Mouse (Mus musculus) forebrain, embryonic 16.5 days (tissue): ENCODE results near the gene Gm45208. TPM values are rescaled to one million over a fixed set of nuclear protein-coding genes. Genes with fewer than 3 reads are reported as not detected.

Source experiments
- ATAC-seq: fragments of 200-750 bp; cut with Nextera tagmentation; 2 replicates; pipeline ENCODE4 v1.8.0; 2017; ENCODE audit warnings: mild to moderate bottlenecking, moderate library complexity
- H3K27ac ChIP-seq: fragments of 300-500 bp; sonication (generic); 2 replicates; pipeline ENCODE4 v1.5.1; 2014; ENCODE audit warnings: low read length, control low read depth
- H3K27me3 ChIP-seq: fragments of 300-500 bp; sonication (generic); replicated peaks from 2 replicates; pipeline ENCODE4 v1.6.1; 2014; ENCODE audit warnings: low read length; ENCODE audit not compliant: control insufficient read depth, insufficient read depth
- H3K36me3 ChIP-seq: fragments of 300-500 bp; sonication (generic); 2 replicates; pipeline ENCODE4 v1.6.1; 2014; ENCODE audit not compliant: control insufficient read depth, insufficient read depth
- H3K4me1 ChIP-seq: fragments of 300-500 bp; sonication (generic); replicated peaks from 2 replicates; pipeline ENCODE4 v1.6.1; 2014; ENCODE audit warnings: low read length; ENCODE audit not compliant: control insufficient read depth, insufficient read depth
- H3K4me2 ChIP-seq: fragments of 300-500 bp; sonication (generic); 2 replicates; pipeline ENCODE4 v1.6.1; 2014; ENCODE audit warnings: mild to moderate bottlenecking, low read length, control low read depth
- H3K4me3 ChIP-seq: fragments of 300-500 bp; sonication (generic); replicated peaks from 2 replicates; pipeline ENCODE4 v1.5.1; 2014; ENCODE audit warnings: mild to moderate bottlenecking, low read length, control low read depth
- H3K9ac ChIP-seq: fragments of 300-500 bp; sonication (generic); replicated peaks from 2 replicates; pipeline ENCODE4 v1.6.1; 2014; ENCODE audit warnings: low read depth, low read length, control low read depth
- H3K9me3 ChIP-seq: fragments of 300-500 bp; sonication (generic); 2 replicates; pipeline ENCODE4 v1.6.1; 2016; ENCODE audit warnings: low read length; ENCODE audit not compliant: control insufficient read depth
- WGBS: fragments of 180-500 bp; shearing (Covaris S2); extraction: QIAGEN DNeasy Blood & Tissue Kit; methylation state at CpG from one replicate; pipeline ENCODE4 v1.1.7; 2014; 5-methylcytosine and 5-hydroxymethylcytosine counted together
- polyA plus RNA-seq: library from polyadenylated mRNA; unstranded; fragments of >200 nt; fragmentation: Nextera tagmentation; extraction: Ambion mirVana; gene quantifications from 2 replicates; pipeline ENCODE4 v1.2.1, GENCODE M21; 2015

The Gm45208 gene
- polyA plus RNA-seq, 1 experiment from 2014 or later: 0.71 TPM

- peak overlapping the region; percentile 63 for H3K4me3 ChIP-seq
- WGBS: 18% methylated on average over 11 of the region's 11 CpGs
- H3K4me2 ChIP-seq: peak overlapping the region; percentile 77
- peak overlapping the region; percentile 66 for H3K9ac ChIP-seq
- peaks cover 6% of the 10 kb centered on the region for H3K4me1 ChIP-seq
- no peaks in the 10 kb centered on the region for H3K36me3 ChIP-seq
- ATAC-seq: peak; percentile 47; the same call in 1 of the 2 replicates
- no peaks in the 10 kb centered on the region for H3K27me3 ChIP-seq
- peak overlapping the region; percentile 94 for H3K27ac ChIP-seq
- H3K9me3 ChIP-seq: no peaks in the 10 kb centered on the region
Observed at GRCm38 (mm10) chrX:7722282-7722611, 202 bp downstream of the Gm45208 start.

- H3K4me3 ChIP-seq: peak overlapping the region; percentile 63
- peaks cover 6% of the 10 kb centered on the region for H3K4me1 ChIP-seq
- no peaks in the 10 kb centered on the region for H3K9me3 ChIP-seq
- WGBS: 27% methylated on average over 4 of the region's 4 CpGs
- H3K27me3 ChIP-seq: no peaks in the 10 kb centered on the region
- H3K9ac ChIP-seq: peak overlapping the region; percentile 66; the same call in 1 of the 2 replicates
- peak overlapping the region; percentile 77 for H3K4me2 ChIP-seq
- H3K27ac ChIP-seq: no peak overlapping the region
- ATAC-seq: no peak
- H3K36me3 ChIP-seq: no peaks in the 10 kb centered on the region
Observed at GRCm38 (mm10) chrX:7722691-7723090, 646 bp downstream of the Gm45208 start.

GRCm38 (mm10) chrX:7724135-7724534, 2.1 kb downstream of the Gm45208 start:
- Histone ChIP-seq H3K4me3 (no peak overlapping the region), H3K4me2 (no peak overlapping the region), H3K9me3 (no peaks in the 10 kb centered on the region), H3K4me1 (peaks cover 14% of the 10 kb centered on the region), H3K27me3 (no peaks in the 10 kb centered on the region), H3K36me3 (no peaks in the 10 kb centered on the region), H3K9ac (no peak overlapping the region), H3K27ac (no peak overlapping the region)
- WGBS: 84% methylated on average over 7 of the region's 7 CpGs
- no peak for ATAC-seq

- H3K36me3 ChIP-seq: no peaks in the 10 kb centered on the region
- no peak for ATAC-seq
- H3K9ac ChIP-seq: no peak overlapping the region
- no peaks in the 10 kb centered on the region for H3K9me3 ChIP-seq
- no peaks in the 10 kb centered on the region for H3K27me3 ChIP-seq
- H3K4me1 ChIP-seq: peaks cover 16% of the 10 kb centered on the region
- H3K4me3 ChIP-seq: no peak overlapping the region
- no peak overlapping the region for H3K4me2 ChIP-seq
- no peak overlapping the region for H3K27ac ChIP-seq
- WGBS: 88% methylated on average over 12 of the region's 12 CpGs
Observed at GRCm38 (mm10) chrX:7725841-7726240, 3.8 kb downstream of the Gm45208 start.

GRCm38 (mm10) chrX:7727176-7727575, 5.1 kb downstream of the Gm45208 start:
- Histone ChIP-seq H3K4me2 (no peak overlapping the region), H3K9me3 (no peaks in the 10 kb centered on the region), H3K27me3 (no peaks in the 10 kb centered on the region), H3K9ac (no peak overlapping the region), H3K27ac (no peak overlapping the region), H3K4me3 (no peak overlapping the region), H3K36me3 (no peaks in the 10 kb centered on the region), H3K4me1 (peaks cover 16% of the 10 kb centered on the region)
- WGBS: 94% methylated on average over 13 of the region's 13 CpGs
- no peak for ATAC-seq

DNA sequence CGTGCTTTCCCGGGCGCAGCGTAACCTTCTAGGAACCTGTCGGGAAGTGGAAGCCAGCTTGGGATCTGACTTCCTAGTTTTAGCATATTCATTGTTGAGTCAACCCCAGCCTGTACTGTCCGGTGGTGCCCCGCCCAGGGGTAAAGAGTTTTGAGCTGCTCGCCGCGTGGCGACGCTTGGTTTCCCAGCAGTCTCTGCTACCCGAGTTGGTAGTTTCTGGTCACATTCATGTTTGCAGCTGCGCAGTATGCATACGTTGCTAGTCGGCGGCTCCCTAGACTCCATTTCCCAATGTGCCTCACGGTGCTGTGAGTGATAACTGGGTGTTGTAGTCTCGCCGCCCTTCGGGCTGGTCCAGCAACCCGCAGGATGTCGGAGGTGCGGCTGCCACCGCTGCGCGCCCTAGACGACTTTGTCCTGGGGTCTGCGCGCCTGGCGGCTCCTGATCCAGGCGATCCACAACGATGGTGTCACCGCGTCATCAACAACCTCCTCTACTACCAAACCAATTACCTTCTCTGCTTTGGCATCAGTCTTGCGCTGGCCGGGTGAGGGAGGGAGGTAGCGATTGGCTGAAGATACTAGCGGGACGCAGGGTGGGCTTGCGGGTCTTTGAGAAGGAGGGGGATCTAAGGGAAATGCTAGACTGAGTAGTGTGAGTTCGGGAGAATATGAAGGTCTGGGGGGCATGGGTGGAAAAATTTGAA, 6.3 kb downstream of the Gm45208 start, which contains the start of gene Praf2:
Gene Praf2, plus strand, starts transcription at position 225 of the 707 bp plus-strand sequence.
- no peaks in the 10 kb centered on the region for H3K9me3 ChIP-seq
- H3K4me1 ChIP-seq: peaks cover 10% of the 10 kb centered on the region
- H3K9ac ChIP-seq: peak within 1 kb of the TSS; percentile 55
- ATAC-seq: peak; percentile 96
- H3K4me3 ChIP-seq: peak within 1 kb of the TSS; percentile 53
- H3K4me2 ChIP-seq: peak within 1 kb of the TSS; percentile 69
- WGBS: 19% methylated on average over 42 of the region's 42 CpGs
- peak within 1 kb of the TSS; percentile 27; the same call in 1 of the 2 replicates for H3K27ac ChIP-seq
- no peaks in the 10 kb centered on the region for H3K27me3 ChIP-seq
- no peaks in the 10 kb centered on the region for H3K36me3 ChIP-seq

- 37% methylated on average over 4 of the region's 4 CpGs for WGBS
- Histone ChIP-seq H3K9ac (peak overlapping the region; percentile 55), H3K27ac (no peak overlapping the region), H3K4me1 (peaks cover 10% of the 10 kb centered on the region), H3K9me3 (no peaks in the 10 kb centered on the region), H3K4me2 (peak overlapping the region; percentile 69), H3K4me3 (peak overlapping the region; percentile 53), H3K36me3 (no peaks in the 10 kb centered on the region), H3K27me3 (no peaks in the 10 kb centered on the region)
- no peak; the same call in 1 of the 2 replicates for ATAC-seq
Observed at GRCm38 (mm10) chrX:7728922-7729265, 6.8 kb downstream of the Gm45208 start.

GRCm38 (mm10) chrX:7733571-7734156, 11.6 kb downstream of the Gm45208 start:
- H3K9ac ChIP-seq: no peak overlapping the region
- 0 out of 2 replicates have a peak, but pooled peaks cover 8% of the 10 kb centered on the region for H3K36me3 ChIP-seq
- no peak overlapping the region for H3K4me2 ChIP-seq
- WGBS: 28% methylated on average over 25 of the region's 26 CpGs
- no peak overlapping the region for H3K27ac ChIP-seq
- H3K4me1 ChIP-seq: peaks cover 6% of the 10 kb centered on the region
- no peaks in the 10 kb centered on the region for H3K9me3 ChIP-seq
- H3K27me3 ChIP-seq: no peaks in the 10 kb centered on the region
- no peak for ATAC-seq
- no peak overlapping the region for H3K4me3 ChIP-seq

DNA sequence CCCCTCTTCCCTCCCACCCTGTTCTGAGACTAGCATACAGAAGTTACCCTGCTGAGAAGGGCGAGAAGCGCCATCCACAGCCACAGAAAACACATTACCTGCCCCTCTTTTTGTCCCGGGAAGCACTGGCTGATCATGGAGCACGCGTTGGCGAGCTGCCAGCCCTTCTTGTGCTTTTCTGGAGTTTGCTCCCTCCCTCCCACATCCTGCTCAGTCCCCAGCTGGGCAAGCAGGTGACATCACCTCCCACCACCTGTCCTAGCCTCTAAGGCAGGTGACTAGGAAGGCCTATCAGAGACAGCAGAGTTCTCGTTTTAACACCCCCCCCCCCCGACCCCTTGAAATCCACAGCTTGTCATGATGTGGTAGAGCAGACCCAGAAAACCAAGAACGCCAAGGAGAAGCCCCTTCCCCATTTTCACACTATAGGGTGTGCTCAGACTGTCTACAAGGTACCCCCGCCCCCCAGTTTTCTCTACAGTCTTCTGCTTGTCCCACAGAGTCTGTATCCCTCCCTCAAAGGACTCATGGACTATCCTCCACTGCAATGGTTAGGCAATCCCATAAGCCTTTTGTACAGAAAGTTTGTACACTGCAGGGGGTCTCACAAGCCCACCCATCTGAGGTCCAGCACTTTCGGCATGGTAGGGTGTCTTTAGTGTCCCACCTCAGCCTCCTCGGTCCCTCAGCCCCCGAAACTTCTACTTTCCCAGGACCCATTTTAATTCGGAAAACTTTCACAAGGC, 17.5 kb downstream of the Gm45208 start:
- Histone ChIP-seq H3K4me1 (peaks cover 4% of the 10 kb centered on the region; the same call in 1 of the 2 replicates), H3K36me3 (0 out of 2 replicates have a peak, but pooled peaks cover 8% of the 10 kb centered on the region), H3K4me2 (no peak overlapping the region), H3K27ac (no peak overlapping the region), H3K9me3 (no peaks in the 10 kb centered on the region), H3K4me3 (no peak overlapping the region), H3K9ac (no peak overlapping the region), H3K27me3 (no peaks in the 10 kb centered on the region)
- WGBS: 63% methylated on average over 11 of the region's 14 CpGs
- ATAC-seq: no peak
